Mouse (Mus musculus): ENCODE measurements around the gene Grin2d.

- TF ChIP-seq POLR2A (IDR thresholded peaks at IDR 0.05; ENCODE audit: low read depth, low read length), result no peak
- TF ChIP-seq CTCF (IDR thresholded peaks at IDR 0.05; ENCODE audit: extremely low read depth, insufficient read length, insufficient replicate concordance, low read depth, low read length), result no peak
These were observed 90.5 kb downstream of the Grin2d start for GRCm38 (mm10) chr7:45787642-45788041.
